Mouse (Mus musculus) Patski (cell line): ENCODE results near the gene Zfp524. TPM values are rescaled to one million over a fixed set of nuclear protein-coding genes. Genes with fewer than 3 reads are reported as not detected.

Source experiments
- ATAC-seq: fragments of 100-300 bp; one replicate; pipeline ENCODE4 v1.8.0; 2021
- CTCF ChIA-PET: fragments of 350-600 bp; sonication (Branson Sonifier 250); formaldehyde crosslinking; loops from one replicate; lab custom pipeline; 2022; ENCODE audit warnings: inconsistent platforms; lab: Charles Lee
- POLR2A ChIA-PET: fragments of 350-600 bp; sonication (Branson Sonifier 250); formaldehyde crosslinking; loops from one replicate; lab custom pipeline; 2022; ENCODE audit warnings: antibody characterized with exemption, inconsistent platforms; lab: Charles Lee
- DNase-seq: peaks from one replicate; pipeline ENCODE4 v3.0.0-alpha.2; 2011; ENCODE audit warnings: low read depth, low spot score
- H3K27me3 ChIP-seq: fragments of 371-371 bp; one replicate; pipeline ENCODE4 v1.5.1; 2021
- CTCF ChIP-seq: fragments of 100-300 bp; IDR thresholded peaks from one replicate; pipeline ENCODE4 v1.5.1; 2021
- in situ Hi-C: fragments of 300-500 bp; cut with MboI; formaldehyde crosslinking; loops from 3 replicates; pipeline ENCODE4 v1.11.1; 2018; ENCODE audit warnings: low pct_unique_long_range_greater_than_20kb, mixed read lengths
- polyA plus RNA-seq: library from polyadenylated mRNA; unstranded; gene quantifications from one replicate; pipeline ENCODE4 v1.2.3, GENCODE M21; 2021

The Zfp524 gene
- 11.0 TPM for polyA plus RNA-seq

DNA sequence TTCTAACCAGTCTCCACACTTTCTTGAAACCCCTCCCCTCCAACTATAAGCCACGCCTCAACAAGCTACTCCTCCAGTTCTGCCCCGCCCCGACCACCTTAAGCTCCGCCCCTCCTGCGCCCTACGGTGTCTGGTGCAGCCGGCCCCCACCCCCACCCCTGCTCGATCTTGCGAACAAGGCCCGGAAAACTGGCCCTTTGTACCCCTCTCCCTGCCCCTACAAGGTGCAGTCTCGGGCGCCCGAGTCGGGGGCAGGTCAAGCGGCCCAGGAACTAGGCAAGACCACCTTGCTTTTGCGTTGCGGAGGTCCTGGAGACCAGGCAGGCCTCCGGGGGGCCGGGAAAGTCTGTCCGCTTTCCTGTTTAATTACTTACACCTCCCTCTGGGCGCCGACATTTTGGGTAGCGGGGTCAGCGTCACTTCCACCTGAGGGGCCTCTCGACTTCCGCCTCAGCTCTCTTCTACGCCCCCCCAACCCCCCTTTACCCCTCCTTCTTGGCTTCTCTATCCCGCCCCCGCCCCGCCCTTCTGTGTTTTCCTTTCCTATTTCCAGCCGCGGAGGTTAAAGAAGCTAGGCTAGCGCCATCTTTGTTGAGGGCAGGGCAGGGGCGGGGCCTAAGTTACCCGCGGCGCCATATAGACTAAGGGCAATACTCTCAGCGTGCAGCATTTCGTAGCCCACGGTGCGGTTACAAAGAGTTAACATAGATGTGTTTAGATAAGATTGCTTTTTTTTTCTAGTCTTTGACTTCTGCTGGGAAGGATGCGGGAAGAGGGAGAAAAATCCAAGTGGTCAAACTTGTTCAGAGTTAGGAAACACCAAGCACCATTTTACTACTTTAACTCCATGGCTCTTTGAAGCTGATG lies at the start of gene Zfp524, which contains the start of gene Fiz1:
TSS of gene Zfp524 (plus strand) at position 165 of the 867 bp plus-strand sequence.
TSS of gene Fiz1 (minus strand) at position 447 of the 867 bp plus-strand sequence.
- no peak for TF ChIP-seq CTCF
- in situ Hi-C loops = loop anchor here (5.0 kb wide), 1 partner anchor 48 kb away; the partner anchor contains the start of gene U2af2
- peak; percentile 61 for ATAC-seq

DNA sequence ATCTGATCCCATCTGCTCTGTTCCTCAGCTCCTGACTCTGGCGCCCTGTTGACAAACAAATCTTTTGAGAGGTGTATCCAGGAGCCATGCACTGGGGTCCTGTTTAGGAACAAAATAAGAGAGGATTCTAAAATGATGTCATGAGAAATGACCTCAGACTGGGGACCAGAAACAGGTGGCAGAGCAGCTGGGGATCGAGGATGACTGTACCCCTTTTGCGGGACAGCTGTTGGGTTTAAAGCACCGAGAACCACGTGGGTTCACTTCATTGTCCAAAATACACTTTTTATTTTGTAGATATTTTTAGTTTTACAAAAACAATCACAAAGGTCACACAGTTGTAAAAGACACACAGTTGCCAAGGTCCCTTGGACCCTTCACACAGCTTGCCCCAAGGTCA lies 49.2 kb upstream of the Zfp524 start:
- ATAC-seq = no peak
- DNase-seq = no peak
- in situ Hi-C loops = no loop called here
- peaks cover 2% of the 10 kb centered on the region for H3K27me3 ChIP-seq
- ChIA-PET CTCF (interaction anchor here (0.8 to 1.8 kb wide), 5 partner anchors 8 to 52 kb away, joined by 3 to 12 read pairs (median 6); no protein-coding TSS in a partner anchor), POLR2A (no interaction called here)
- no peak for TF ChIP-seq CTCF

More for the DNA sequence above, at the start of gene Zfp524, which contains the start of gene Fiz1:
- no peaks in the 10 kb centered on the region for H3K27me3 ChIP-seq
- CTCF ChIA-PET = interaction anchor here (1.5 to 1.9 kb wide), 4 partner anchors 14 to 71 kb away, joined by 3 to 5 read pairs (median 4); no protein-coding TSS in a partner anchor
- POLR2A ChIA-PET = interaction anchor here (0.5 to 1.6 kb wide), 3 partner anchors 18 to 877 kb away, joined by 3 to 5 read pairs (median 3); partner anchors contain the start of gene Rpl28
- DNase-seq = peak; percentile 60

DNA sequence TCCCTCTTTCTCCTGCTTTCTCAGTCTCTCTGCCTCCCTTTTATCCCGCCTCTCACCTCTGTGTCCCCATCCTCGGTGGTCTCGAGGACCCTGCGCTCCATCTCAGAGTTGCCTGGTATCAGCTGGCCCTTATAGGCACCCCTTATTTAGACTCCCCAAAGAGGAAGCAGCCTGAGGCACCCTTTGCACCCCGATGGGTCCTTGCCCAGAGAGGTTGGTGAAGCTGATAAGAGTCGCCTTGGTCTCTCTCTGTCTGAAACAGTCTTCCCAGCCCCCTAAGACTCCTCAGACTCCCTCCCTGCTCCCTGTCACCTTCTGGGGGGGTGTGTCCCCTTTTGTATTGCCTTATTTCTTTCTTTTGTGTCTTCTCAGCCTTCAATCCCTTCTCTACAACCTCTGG lies 43.1 kb upstream of the Zfp524 start, which contains the start of gene Sbk3:
TSS of gene Sbk3 (minus strand) at position 101 of the 400 bp plus-strand sequence.
- CTCF ChIA-PET = no interaction called here
- in situ Hi-C loops = no loop called here
- peaks cover 2% of the 10 kb centered on the region for H3K27me3 ChIP-seq
- ATAC-seq (no peak), DNase-seq (no peak)
- TF ChIP-seq CTCF = no peak
- POLR2A ChIA-PET = no interaction called here

DNA sequence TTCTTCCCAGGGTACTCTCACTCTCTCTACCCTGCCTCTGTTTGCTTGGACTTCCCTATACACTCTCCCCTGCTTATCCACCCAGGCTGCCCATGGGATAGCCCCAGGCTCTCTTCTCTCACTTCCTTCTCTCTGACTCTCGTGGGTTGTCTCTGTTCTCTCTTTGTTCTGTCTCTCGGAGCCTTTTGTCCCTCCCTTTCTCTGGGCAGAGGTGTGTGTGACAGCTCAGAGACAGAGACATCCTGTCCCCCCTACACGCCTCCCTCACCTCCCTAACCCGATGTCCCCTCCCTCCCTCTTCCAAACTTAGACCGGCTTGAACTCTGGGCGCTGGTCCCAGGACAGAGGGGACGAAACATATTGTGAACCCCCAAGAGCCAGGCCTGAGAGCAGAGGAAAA lies 42.5 kb upstream of the Zfp524 start:
- no peak for ATAC-seq
- CTCF ChIA-PET = no interaction called here
- POLR2A ChIA-PET = no interaction called here
- in situ Hi-C loops = no loop called here
- H3K27me3 ChIP-seq = no peaks in the 10 kb centered on the region
- DNase-seq = no peak
- TF ChIP-seq CTCF = no peak

DNA sequence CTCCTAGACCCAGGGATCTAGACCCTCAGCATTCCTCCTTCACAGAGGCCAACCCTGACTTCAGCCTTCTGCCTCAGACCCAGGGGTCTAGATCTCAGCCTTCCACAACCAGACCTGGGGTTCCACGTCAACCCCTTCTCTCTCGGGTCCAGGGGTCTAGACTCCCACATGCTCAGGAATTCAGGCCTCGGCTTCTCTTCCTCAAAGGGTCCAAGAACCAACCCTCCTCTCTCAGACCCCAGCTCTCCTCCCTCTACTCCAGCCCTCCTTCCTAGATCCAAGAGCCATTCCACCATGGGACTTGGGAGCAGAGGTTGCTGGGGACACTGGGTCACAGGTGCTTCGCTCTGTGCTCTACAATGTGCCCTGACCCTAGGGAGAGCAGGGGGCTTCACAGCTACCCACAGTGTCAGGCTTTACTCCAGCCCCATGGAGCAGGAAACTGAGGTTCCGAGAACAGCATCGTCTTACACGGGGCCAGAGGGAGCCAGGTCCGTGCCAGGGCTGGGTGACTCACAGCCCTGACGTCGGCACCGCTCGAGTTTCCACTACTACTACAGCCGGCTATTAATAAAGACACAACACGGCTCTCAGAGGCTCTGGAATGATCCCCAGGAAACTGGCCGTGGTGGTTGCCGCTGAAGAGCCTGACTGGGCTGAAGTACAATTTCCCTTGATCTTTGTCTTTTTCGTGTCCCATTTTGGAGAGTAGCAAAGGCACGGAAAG lies 41.7 kb upstream of the Zfp524 start:
- in situ Hi-C loops = no loop called here
- ATAC-seq = peak; percentile 92
- DNase-seq = peak; percentile 9
- H3K27me3 ChIP-seq = no peaks in the 10 kb centered on the region
- POLR2A ChIA-PET = no interaction called here
- TF ChIP-seq CTCF = no peak
- CTCF ChIA-PET = interaction anchor here (1.2 kb wide), 1 partner anchor 13 kb away, joined by 3 read pairs; no protein-coding TSS in a partner anchor

DNA sequence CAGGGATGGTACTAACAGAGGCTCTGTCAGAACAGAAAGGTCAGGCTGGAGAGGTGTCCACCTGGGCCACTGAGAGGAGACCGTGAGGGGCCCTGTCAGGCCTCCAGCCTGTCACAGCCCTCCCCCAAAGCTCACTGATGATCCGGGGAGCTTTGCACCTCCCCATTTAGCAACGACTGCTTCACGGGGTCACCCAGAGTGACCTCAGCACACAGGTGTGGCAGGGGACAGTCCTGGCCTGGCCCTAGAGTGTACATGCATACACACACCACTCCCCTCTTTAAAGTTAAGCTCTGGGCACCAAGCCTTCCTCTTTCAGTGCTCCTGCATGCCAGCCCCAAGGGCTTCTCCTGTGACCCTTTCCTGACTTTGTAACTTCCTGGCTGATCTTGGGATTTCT lies 38.8 kb upstream of the Zfp524 start:
- ATAC-seq = no peak
- POLR2A ChIA-PET = no interaction called here
- no peaks in the 10 kb centered on the region for H3K27me3 ChIP-seq
- in situ Hi-C loops = no loop called here
- CTCF ChIA-PET = no interaction called here
- no peak for TF ChIP-seq CTCF
- no peak for DNase-seq

DNA sequence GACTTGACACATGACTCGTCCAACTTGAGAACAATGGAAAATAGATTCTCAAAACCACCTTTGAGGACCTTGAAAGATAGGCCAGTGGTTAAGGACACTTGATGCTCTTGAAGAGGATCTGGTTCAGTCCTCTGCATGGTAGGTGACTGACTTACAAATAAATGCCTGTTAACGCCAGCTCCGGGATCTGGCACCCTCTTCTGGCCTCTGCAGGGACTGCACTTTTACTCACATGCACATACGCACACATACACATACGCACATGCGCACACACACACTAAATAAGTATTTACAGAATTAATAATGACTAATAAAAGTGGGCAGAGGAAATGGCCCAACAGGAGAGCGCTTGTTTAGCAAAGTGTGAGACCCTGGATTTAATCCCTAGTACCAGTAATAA lies 37.4 kb upstream of the Zfp524 start:
- ChIA-PET CTCF (interaction anchor here (1.4 kb wide), 1 partner anchor 25 kb away, joined by 3 read pairs; no protein-coding TSS in a partner anchor), POLR2A (no interaction called here)
- in situ Hi-C loops = no loop called here
- TF ChIP-seq CTCF = no peak
- ATAC-seq (no peak), DNase-seq (no peak)
- no peaks in the 10 kb centered on the region for H3K27me3 ChIP-seq

DNA sequence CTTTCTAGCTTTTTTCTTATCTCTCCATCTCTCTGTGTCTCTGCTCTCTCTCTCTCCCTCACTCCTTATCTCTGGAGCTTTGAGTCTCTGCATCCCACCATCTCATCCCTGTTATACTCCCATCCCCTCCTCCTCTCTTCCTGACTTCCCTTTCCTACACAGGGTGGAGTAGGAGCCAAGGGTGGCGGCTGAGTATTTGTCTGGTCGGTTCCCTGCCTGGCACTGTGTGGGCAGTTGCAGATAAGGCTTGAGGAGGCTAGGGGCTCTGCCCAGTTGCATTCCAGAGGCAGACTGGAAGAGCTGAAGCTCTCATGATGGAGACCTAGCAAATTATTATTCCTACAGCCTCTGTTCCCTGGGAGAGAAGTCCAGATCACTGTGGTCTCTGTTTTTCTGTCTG lies 26.0 kb upstream of the Zfp524 start:
- no peak for DNase-seq
- in situ Hi-C loops = no loop called here
- POLR2A ChIA-PET = no interaction called here
- CTCF ChIA-PET = interaction anchor here (0.8 kb wide), 1 partner anchor 8 kb away, joined by 3 read pairs; no protein-coding TSS in a partner anchor
- H3K27me3 ChIP-seq = no peaks in the 10 kb centered on the region
- ATAC-seq = no peak
- no peak for TF ChIP-seq CTCF

DNA sequence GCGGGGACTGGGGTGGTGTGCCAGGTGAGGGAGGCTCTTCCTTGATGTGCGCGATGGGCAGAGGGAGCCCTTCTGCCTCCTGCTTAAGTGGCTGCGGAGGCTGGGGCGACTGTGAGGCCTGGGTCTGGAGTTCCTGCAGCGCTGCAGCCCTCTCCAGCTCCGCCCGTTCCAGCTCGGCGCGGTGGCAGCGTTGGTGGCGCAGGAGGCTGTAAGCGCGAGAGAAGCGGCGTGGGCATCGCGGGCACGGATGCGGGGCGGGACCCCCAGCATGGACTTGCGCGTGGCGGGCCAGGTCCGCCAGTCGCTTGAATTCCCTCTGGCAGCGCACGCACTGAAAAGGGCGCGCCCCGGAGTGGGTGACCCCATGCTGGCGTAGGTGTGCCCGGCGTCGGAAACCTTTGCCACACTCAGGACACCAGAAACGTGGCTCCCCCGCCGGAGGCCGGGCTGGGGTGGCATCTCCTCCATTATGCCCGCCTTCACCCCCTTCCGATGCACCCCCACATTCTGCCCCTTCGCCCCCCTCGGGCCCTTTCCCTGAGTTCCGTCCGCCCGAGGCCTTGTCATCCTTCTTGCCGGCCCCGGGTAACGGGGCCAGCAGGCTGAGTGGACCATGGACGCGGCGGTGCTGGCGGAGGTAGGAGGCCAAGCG lies 20.7 kb upstream of the Zfp524 start:
- DNase-seq (no peak), ATAC-seq (no peak)
- in situ Hi-C loops = no loop called here
- ChIA-PET CTCF (no interaction called here), POLR2A (no interaction called here)
- TF ChIP-seq CTCF = no peak
- H3K27me3 ChIP-seq = no peaks in the 10 kb centered on the region
